Mouse (Mus musculus): ENCODE results near the gene Tnp1.

DNA sequence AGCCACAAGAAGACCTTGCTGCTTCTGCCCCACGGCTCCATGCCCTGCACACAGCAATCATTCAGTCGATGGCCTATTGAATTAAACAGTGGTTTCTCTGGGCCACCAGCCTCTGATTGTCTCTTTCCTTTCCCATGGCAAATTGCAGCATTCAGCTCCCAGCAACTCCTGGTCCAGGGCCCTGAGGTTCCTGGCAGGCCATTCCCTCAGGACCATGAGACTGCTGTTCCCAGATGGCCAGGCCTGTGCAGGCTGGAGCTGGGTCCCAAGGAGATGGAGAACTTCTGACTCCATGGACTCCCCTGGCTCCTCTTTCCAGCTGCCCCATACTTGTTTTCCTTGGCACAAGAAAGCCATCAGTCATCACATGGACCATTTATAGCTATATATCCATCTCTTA, 10.8 kb downstream of the Tnp1 start:
- TF ChIP-seq CTCF (IDR thresholded peaks at IDR 0.05; ENCODE audit: control insufficient read depth, insufficient read depth, insufficient read length) (no peak), MAX (IDR thresholded peaks at IDR 0.05) (no peak)

Data from C2C12 (cell line).